Mouse (Mus musculus): Measurements from ENCODE around the gene Htr5a.

Htr5a gene

DNA sequence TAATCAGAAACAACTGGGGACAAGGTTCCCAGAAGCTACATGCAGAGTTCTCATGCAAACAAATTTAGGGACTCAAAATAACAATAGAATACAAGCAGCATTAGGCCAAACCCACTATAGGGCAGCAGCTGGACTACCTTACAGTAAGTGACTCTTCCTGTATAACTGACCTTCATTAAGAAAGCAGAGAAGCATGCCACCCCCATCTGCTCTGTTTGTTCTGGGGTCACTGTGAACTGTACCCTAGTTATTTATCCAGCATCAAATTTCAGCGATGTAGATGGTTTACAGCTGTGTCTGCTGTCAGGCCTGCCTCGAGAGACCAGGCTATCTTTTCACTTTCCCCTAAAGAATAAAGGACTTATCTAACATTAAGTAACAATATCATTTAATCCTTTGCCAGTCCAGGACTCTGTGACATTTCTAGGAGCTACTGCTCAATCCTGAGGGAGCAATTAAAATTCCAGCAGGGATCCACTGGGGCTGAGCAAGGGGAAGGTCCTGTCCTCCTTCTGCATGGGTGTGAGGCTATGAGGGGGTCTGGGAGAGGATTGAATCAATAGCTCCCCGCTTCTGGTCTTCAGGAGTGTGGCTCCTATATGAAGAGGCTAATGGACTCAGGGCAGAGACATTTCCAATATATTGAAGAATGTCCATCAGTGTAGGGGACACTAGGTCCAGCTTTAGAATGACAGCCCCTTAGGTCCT lies 38.5 kb downstream of the Htr5a start:
- intact Hi-C loops (cut with DNase I), result no loop called here

DNA sequence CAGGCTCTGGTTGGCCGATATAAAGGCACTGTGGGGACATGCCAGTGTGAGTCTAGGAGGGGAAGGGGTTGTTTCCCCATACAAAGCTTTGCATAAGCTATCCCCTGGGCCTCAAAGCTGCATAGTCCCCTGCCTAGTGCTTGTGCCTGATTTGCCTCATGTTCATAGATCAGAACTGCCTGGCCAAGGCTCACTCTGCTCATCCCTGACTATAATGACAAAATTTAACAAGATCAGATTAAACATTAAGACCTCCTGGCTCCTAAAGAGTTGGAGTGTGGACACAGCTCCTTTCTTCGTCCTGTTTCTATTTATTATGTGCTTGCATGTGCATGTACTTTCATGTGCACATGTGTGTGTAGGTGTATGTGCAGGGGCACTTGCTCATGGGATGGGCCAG lies 39.3 kb downstream of the Htr5a start:
- intact Hi-C loops (cut with DNase I), result no loop called here

DNA sequence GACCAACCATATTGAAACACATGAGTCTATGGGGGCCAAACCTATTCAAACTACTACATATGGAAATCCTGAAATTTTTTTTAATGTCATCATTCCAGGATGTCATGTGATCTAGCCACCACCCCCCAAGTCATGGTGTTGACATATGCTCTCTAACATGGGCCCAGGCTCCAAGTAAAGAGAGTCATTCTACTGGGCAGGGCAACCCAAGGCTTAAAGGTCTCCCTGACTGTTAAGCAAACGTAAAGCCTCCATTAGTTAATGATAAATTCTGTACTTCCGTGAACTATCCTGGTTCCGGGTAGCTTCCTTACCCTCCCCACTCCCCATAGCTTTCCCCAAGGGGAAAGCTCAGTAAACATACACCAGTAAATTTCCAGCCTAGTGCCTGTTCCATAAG lies 46.1 kb downstream of the Htr5a start:
- intact Hi-C loops (cut with DNase I), result no loop called here

DNA sequence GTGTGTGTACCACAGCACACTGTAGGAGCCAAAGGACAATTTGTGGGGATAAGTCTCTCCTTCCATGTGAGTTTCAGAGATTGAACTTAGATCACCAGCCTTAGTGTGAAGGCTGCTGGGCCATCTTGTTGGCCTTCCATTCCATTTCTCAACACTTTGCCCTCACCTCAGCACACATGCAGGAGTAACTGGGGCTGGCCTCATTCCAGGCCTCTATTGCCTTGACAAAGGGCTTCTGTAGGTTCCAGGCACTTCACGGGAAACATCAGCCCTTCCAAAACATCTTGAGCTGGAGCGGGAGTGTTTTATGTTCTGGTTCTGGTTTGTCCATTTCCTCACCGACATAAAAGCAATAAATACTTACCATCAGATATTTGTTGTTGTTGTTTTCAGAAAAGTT lies 54.0 kb downstream of the Htr5a start:
- intact Hi-C loops (cut with DNase I), result no loop called here

DNA sequence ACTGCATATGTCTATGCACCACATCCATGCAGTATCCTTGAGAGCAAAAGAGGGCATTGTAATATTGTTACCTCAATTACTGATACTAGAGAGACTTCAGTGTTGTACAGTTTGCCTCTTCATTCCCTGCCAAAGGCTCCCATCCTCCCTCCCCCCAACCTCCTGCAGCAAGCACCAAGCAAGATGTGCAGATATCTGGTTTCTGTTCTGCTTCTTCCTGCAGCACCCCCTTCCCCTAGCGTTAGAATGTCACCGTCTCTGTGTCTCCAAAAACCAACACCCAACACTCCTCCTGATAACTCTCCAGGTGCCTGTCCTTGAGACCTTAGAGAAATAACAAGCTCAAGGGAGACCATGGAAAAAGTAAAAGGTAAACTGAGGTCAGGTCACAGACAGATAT lies 57.8 kb downstream of the Htr5a start:
- intact Hi-C loops (cut with DNase I), result no loop called here

DNA sequence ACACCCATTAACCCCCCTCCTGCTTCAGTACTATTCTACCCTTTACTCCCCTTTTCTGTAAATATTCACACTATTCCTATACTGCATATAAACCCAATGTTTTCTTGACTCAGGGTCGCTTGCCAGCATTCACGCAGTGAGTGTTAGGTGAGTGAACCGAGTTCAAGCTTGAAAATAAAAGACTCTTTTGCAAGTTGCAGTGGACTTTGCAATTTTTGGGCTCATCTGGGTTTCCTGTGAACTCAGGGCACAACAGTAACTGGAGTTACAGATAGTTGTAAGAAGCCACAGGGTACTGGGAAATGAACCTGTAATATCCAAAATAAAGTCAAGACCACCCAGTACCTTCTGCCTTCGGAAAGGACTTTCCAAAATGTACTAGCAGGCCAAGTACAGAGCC lies 58.2 kb downstream of the Htr5a start:
- intact Hi-C loops (cut with DNase I), result no loop called here
